Mouse (Mus musculus): ENCODE results near the gene Fryl.

GRCm38 (mm10) chr5:73197796-73198195, 58.6 kb downstream of the Fryl start:
- no peak for TF ChIP-seq CTCF (IDR thresholded peaks at IDR 0.05; ENCODE audit: low read depth)
- no peak for TF ChIP-seq EP300 (optimal IDR thresholded peaks at IDR 0.05)
